Comparison of ENCODE assay signal across 30 mouse cellular contexts in the genomic region with DNA sequence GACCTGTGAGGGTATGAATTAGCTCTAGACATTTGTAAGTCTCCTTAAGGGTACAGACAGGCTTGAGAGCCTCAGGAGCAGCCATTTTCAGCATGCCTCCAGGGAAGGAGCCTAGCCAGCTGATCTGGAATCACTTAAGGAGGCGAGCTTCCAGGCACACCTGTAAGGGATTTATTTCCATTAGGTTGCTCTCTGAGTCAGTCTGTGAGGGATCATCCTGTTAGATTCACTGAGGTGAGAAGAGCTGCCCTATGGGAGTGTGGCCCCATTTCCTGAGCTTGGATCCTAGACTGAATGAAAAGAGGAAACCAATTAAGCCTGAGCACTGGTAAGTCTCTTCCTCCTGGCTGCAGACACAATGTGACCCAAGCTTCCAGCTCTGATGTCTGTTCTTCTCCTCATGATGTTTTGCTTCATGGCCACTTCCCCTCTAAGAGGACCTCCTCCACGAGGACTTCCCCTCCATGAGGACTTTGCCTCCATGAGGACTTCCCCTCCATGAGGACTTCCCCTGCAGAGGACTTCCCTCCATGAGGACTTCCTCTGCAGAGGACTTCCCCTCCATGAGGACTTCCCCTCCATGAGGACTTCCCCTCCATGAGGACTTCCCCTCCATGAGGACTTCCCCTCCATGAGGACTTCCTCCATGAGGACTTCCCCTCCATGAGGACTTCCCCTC. TPM values are rescaled to one million over a fixed set of nuclear protein-coding genes. Genes with fewer than 3 reads are reported as not detected.
DNase-seq lines count a peak whose midpoint lies in the region; ATAC-seq and TF ChIP-seq lines count a peak whose summit lies in the region.
"Had no signal": no experiment of that assay in that cellular context is flagged by ENCODE, and none has a peak within 500 bp of the region (broad histone marks: within the 10 kb centered on the region; RNA-seq: fewer than 3 reads in every experiment).

No protein-coding gene starts in this region.

- no peak for TF ChIP-seq CTCF in bone marrow macrophage, adult 2 months (IDR thresholded peaks at IDR 0.05; ENCODE audit: low read depth, low read length)

- H3K4me3 ChIP-seq in limb, embryonic 13.5 days = no peak overlapping the region
- no peak overlapping the region for H3K4me3 ChIP-seq in limb, embryonic 10.5 days
- no peak overlapping the region for H3K4me3 ChIP-seq in bone marrow macrophage, adult 2 months (ENCODE audit: insufficient read depth, low read length)
- H3K4me3 ChIP-seq: embryonic facial prominence, embryonic 12.5 days; forebrain, embryonic 10.5 days; forebrain, embryonic 15.5 days; heart, adult 2 months; heart, embryonic 13.5 days; lung, embryonic 15.5 days; neural tube, embryonic 15.5 days had no signal

- no peak overlapping the region for H3K4me2 ChIP-seq in limb, embryonic 13.5 days (replicated peaks)
- H3K4me2 ChIP-seq: embryonic facial prominence, embryonic 12.5 days; forebrain, embryonic 15.5 days; heart, embryonic 13.5 days; liver, embryonic 11.5 days; lung, embryonic 15.5 days; neural tube, embryonic 15.5 days had no signal

- no peak for TF ChIP-seq POLR2A in bone marrow macrophage, adult 2 months (IDR thresholded peaks at IDR 0.05; ENCODE audit: borderline replicate concordance, low read depth, low read length)

- no peaks in the 10 kb centered on the region for H3K27me3 ChIP-seq in limb, embryonic 13.5 days
- no peaks in the 10 kb centered on the region for H3K27me3 ChIP-seq in limb, embryonic 10.5 days (ENCODE audit: low read depth, poor library complexity, severe bottlenecking)
- H3K27me3 ChIP-seq: CH12.LX; embryonic facial prominence, embryonic 12.5 days; forebrain, embryonic 15.5 days; heart, embryonic 13.5 days; lung, embryonic 15.5 days; neural tube, embryonic 15.5 days had no signal

- no peaks in the 10 kb centered on the region for H3K4me1 ChIP-seq in limb, embryonic 13.5 days
- no peaks in the 10 kb centered on the region for H3K4me1 ChIP-seq in limb, embryonic 10.5 days
- no peaks in the 10 kb centered on the region for H3K4me1 ChIP-seq in bone marrow macrophage, adult 2 months (ENCODE audit: control insufficient read depth, insufficient read depth, low read length)
- H3K4me1 ChIP-seq: embryonic facial prominence, embryonic 12.5 days; forebrain, embryonic 10.5 days; forebrain, embryonic 15.5 days; heart, embryonic 13.5 days; lung, embryonic 15.5 days; neural tube, embryonic 15.5 days had no signal

- peak; percentile 64 for ATAC-seq in limb, embryonic 13.5 days (ENCODE audit: low FRiP score, low read depth)
- ATAC-seq in megakaryocyte, adult 5-6 weeks (ENCODE audit: poor library complexity, severe bottlenecking) = peak; percentile 58
- no peak for ATAC-seq in CD4-positive, CD25-positive, alpha-beta regulatory T cell, adult 4 months
- ATAC-seq: forebrain, embryonic 15.5 days; hindbrain, embryonic 16.5 days; intestine, embryonic 16.5 days had no signal

- no peak overlapping the region for H3K9ac ChIP-seq in limb, embryonic 13.5 days
- H3K9ac ChIP-seq: embryonic facial prominence, embryonic 12.5 days; forebrain, embryonic 15.5 days; heart, embryonic 13.5 days; lung, embryonic 15.5 days; neural tube, embryonic 15.5 days had no signal

- no peaks in the 10 kb centered on the region for H3K36me3 ChIP-seq in limb, embryonic 13.5 days
- H3K36me3 ChIP-seq in limb, embryonic 10.5 days = no peaks in the 10 kb centered on the region
- H3K36me3 ChIP-seq: embryonic facial prominence, embryonic 12.5 days; forebrain, embryonic 10.5 days; forebrain, embryonic 15.5 days; heart, embryonic 13.5 days; lung, embryonic 15.5 days; neural tube, embryonic 15.5 days had no signal

- H3K27ac ChIP-seq in limb, embryonic 13.5 days = no peak overlapping the region
- H3K27ac ChIP-seq in limb, embryonic 10.5 days = no peak overlapping the region
- peak overlapping the region; percentile 1; the same call in 1 of the 2 replicates for H3K27ac ChIP-seq in bone marrow macrophage, adult 2 months (ENCODE audit: insufficient read depth, low read depth, low read length)
- H3K27ac ChIP-seq: embryonic facial prominence, embryonic 12.5 days; forebrain, embryonic 10.5 days; forebrain, embryonic 15.5 days; heart, adult 2 months; heart, embryonic 13.5 days; lung, embryonic 15.5 days; neural tube, embryonic 15.5 days had no signal

- DNase-seq in limb, embryonic 10.5 days (ENCODE audit: low spot score) = no peak
- no peak for DNase-seq in kidney, adult 18-20 months
- no peak for DNase-seq in embryo, embryonic 10 days (ENCODE audit: low spot score)
- DNase-seq: adrenal gland, postnatal 14 days; cerebellum, adult 2 months; cerebellum, postnatal 14 days; gastrocnemius, postnatal 25 days; heart, adult 2 months; heart, postnatal 14 days; kidney, adult 9 months; kidney, postnatal 14 days; layer of hippocampus, adult 9-11 months; lung, postnatal 36 days; midbrain, embryonic 14.5 days; right cerebral cortex, postnatal 25 days; spleen, adult 18-20 months had no signal

- H3K9me3 ChIP-seq in limb, embryonic 13.5 days = no peaks in the 10 kb centered on the region
- H3K9me3 ChIP-seq in limb, embryonic 10.5 days (replicated peaks) = no peaks in the 10 kb centered on the region
- H3K9me3 ChIP-seq: embryonic facial prominence, embryonic 12.5 days; forebrain, embryonic 15.5 days; heart, embryonic 13.5 days; lung, embryonic 15.5 days; neural tube, embryonic 15.5 days had no signal

- WGBS in limb, embryonic 13.5 days = 31% methylated on average over 2 of the region's 2 CpGs
- 57% methylated on average over 2 of the region's 2 CpGs for WGBS in limb, embryonic 10.5 days

RNA-seq across cellular contexts. Expression of a gene that starts 10.5 kb away (rescaled TPM):
- 0.86 and 0.92 TPM in 2 replicates for polyA plus RNA-seq in limb, embryonic 13.5 days (2015; fragmentation: Nextera tagmentation; extraction: Ambion mirVana)
- 0.18 and 0.24 TPM in 2 replicates for polyA plus RNA-seq in limb, embryonic 10.5 days (2016; fragmentation: Nextera tagmentation; extraction: Ambion mirVana)
- polyA plus RNA-seq in bone marrow macrophage, adult 2 months (2012; ENCODE audit: insufficient read depth, insufficient read length, missing spikeins) = 5.4 and 5.6 TPM in 2 replicates
- total RNA-seq in megakaryocyte, adult 5-6 weeks (2015) = 3.9 and 4.0 TPM in 2 replicates
- 2.4 and 3.3 TPM in 2 replicates for total RNA-seq in megakaryocyte, adult 5-6 weeks (2017)
- 1 to 10 TPM; 1.2 to 1.9 TPM for polyA plus RNA-seq in CD4-positive, CD25-positive, alpha-beta regulatory T cell, adult 4 months (2017; shearing (Covaris generic))
- polyA plus RNA-seq: forebrain, embryonic 10.5 days had no signal
